Mouse (Mus musculus): ENCODE data around the gene Glo1. TPM values are rescaled to one million over a fixed set of nuclear protein-coding genes. Genes with fewer than 3 reads are reported as not detected.
"Not testable (repeated sequence)": the region's sequence is repeated elsewhere in the genome, so short reads cannot be mapped to it uniquely, and the experiment has no call there.

Glo1 gene
- polyA plus RNA-seq, 1 experiment: 124 TPM

- no peaks in the 10 kb centered on the region for H3K4me1 ChIP-seq (ENCODE audit: control insufficient read depth, insufficient read depth, low read length)
- TF ChIP-seq POLR2A (IDR thresholded peaks at IDR 0.05; ENCODE audit: low read depth, low read length) (no peak), CTCF (IDR thresholded peaks at IDR 0.05; ENCODE audit: borderline replicate concordance, insufficient read depth, low read length) (no peak)
- H3K4me3 ChIP-seq (ENCODE audit: insufficient read depth, low read length): no peak overlapping the region
- H3K27ac ChIP-seq (ENCODE audit: insufficient read depth, low read length): no peak overlapping the region
These were observed 22.1 kb upstream of the Glo1 start for GRCm38 (mm10) chr17:30648770-30649169.

GRCm38 (mm10) chr17:30640896-30641295 is 14.2 kb upstream of the Glo1 start:
- no peak overlapping the region for H3K4me3 ChIP-seq (ENCODE audit: insufficient read depth, low read length)
- TF ChIP-seq POLR2A (IDR thresholded peaks at IDR 0.05; ENCODE audit: low read depth, low read length): no peak
- no peak for TF ChIP-seq CTCF (IDR thresholded peaks at IDR 0.05; ENCODE audit: borderline replicate concordance, insufficient read depth, low read length)
- no peaks in the 10 kb centered on the region for H3K4me1 ChIP-seq (ENCODE audit: control insufficient read depth, insufficient read depth, low read length)
- no peak overlapping the region for H3K27ac ChIP-seq (ENCODE audit: insufficient read depth, low read length)

- Histone ChIP-seq H3K4me3 (ENCODE audit: insufficient read depth, low read length) (no peak overlapping the region), H3K4me1 (ENCODE audit: control insufficient read depth, insufficient read depth, low read length) (no peaks in the 10 kb centered on the region), H3K27ac (ENCODE audit: insufficient read depth, low read length) (no peak overlapping the region)
- no peak for TF ChIP-seq POLR2A (IDR thresholded peaks at IDR 0.05; ENCODE audit: low read depth, low read length)
- TF ChIP-seq CTCF (IDR thresholded peaks at IDR 0.05; ENCODE audit: borderline replicate concordance, insufficient read depth, low read length): no peak
These were observed 12.3 kb upstream of the Glo1 start for GRCm38 (mm10) chr17:30638996-30639395.

GRCm38 (mm10) chr17:30637714-30638113 is 11.0 kb upstream of the Glo1 start:
- H3K4me1 ChIP-seq (ENCODE audit: control insufficient read depth, insufficient read depth, low read length): no peaks in the 10 kb centered on the region
- no peak overlapping the region for H3K27ac ChIP-seq (ENCODE audit: insufficient read depth, low read length)
- TF ChIP-seq CTCF (IDR thresholded peaks at IDR 0.05; ENCODE audit: borderline replicate concordance, insufficient read depth, low read length): no peak
- no peak for TF ChIP-seq POLR2A (IDR thresholded peaks at IDR 0.05; ENCODE audit: low read depth, low read length)
- H3K4me3 ChIP-seq (ENCODE audit: insufficient read depth, low read length): no peak overlapping the region

- Histone ChIP-seq H3K4me1 (ENCODE audit: control insufficient read depth, insufficient read depth, low read length) (no peaks in the 10 kb centered on the region), H3K4me3 (ENCODE audit: insufficient read depth, low read length) (no peak overlapping the region), H3K27ac (ENCODE audit: insufficient read depth, low read length) (no peak overlapping the region)
- TF ChIP-seq POLR2A (IDR thresholded peaks at IDR 0.05; ENCODE audit: low read depth, low read length) (no peak), CTCF (IDR thresholded peaks at IDR 0.05; ENCODE audit: borderline replicate concordance, insufficient read depth, low read length) (no peak)
These were observed 8.7 kb upstream of the Glo1 start for GRCm38 (mm10) chr17:30635367-30635766.

- H3K4me1 ChIP-seq (ENCODE audit: control insufficient read depth, insufficient read depth, low read length); H3K27ac ChIP-seq (ENCODE audit: insufficient read depth, low read length); H3K4me3 ChIP-seq (ENCODE audit: insufficient read depth, low read length): not testable (repeated sequence)
These were observed 2.5 kb downstream of the Glo1 start, which contains the start of gene Dnah8 for GRCm38 (mm10) chr17:30624132-30624531. TSS of gene Dnah8 (plus strand) at chr17:30624354.

- no peak overlapping the region for H3K27ac ChIP-seq (ENCODE audit: insufficient read depth, low read length)
- TF ChIP-seq POLR2A (IDR thresholded peaks at IDR 0.05; ENCODE audit: low read depth, low read length) (no peak), CTCF (IDR thresholded peaks at IDR 0.05; ENCODE audit: borderline replicate concordance, insufficient read depth, low read length) (no peak)
- no peaks in the 10 kb centered on the region for H3K4me1 ChIP-seq (ENCODE audit: control insufficient read depth, insufficient read depth, low read length)
- H3K4me3 ChIP-seq (ENCODE audit: insufficient read depth, low read length): no peak overlapping the region
These were observed 3.5 kb downstream of the Glo1 start for GRCm38 (mm10) chr17:30623200-30623599.

- H3K4me3 ChIP-seq (ENCODE audit: insufficient read depth, low read length): no peak overlapping the region
- TF ChIP-seq CTCF (IDR thresholded peaks at IDR 0.05; ENCODE audit: borderline replicate concordance, insufficient read depth, low read length) (no peak), POLR2A (IDR thresholded peaks at IDR 0.05; ENCODE audit: low read depth, low read length) (no peak)
- H3K27ac ChIP-seq (ENCODE audit: insufficient read depth, low read length): no peak overlapping the region
- no peaks in the 10 kb centered on the region for H3K4me1 ChIP-seq (ENCODE audit: control insufficient read depth, insufficient read depth, low read length)
These were observed 5.2 kb downstream of the Glo1 start for GRCm38 (mm10) chr17:30621450-30621849.

GRCm38 (mm10) chr17:30620548-30620947 is 6.1 kb downstream of the Glo1 start:
- Histone ChIP-seq H3K4me1 (ENCODE audit: control insufficient read depth, insufficient read depth, low read length) (no peaks in the 10 kb centered on the region), H3K4me3 (ENCODE audit: insufficient read depth, low read length) (no peak overlapping the region)
- TF ChIP-seq CTCF (IDR thresholded peaks at IDR 0.05; ENCODE audit: borderline replicate concordance, insufficient read depth, low read length): no peak
- no peak for TF ChIP-seq POLR2A (IDR thresholded peaks at IDR 0.05; ENCODE audit: low read depth, low read length)

GRCm38 (mm10) chr17:30619153-30619552 is 7.5 kb downstream of the Glo1 start:
- H3K4me3 ChIP-seq (ENCODE audit: insufficient read depth, low read length): no peak overlapping the region
- H3K27ac ChIP-seq (ENCODE audit: insufficient read depth, low read length): no peak overlapping the region
- no peaks in the 10 kb centered on the region for H3K4me1 ChIP-seq (ENCODE audit: control insufficient read depth, insufficient read depth, low read length)
- TF ChIP-seq CTCF (IDR thresholded peaks at IDR 0.05; ENCODE audit: borderline replicate concordance, insufficient read depth, low read length) (no peak), POLR2A (IDR thresholded peaks at IDR 0.05; ENCODE audit: low read depth, low read length) (no peak)

More at GRCm38 (mm10) chr17:30620548-30620947, 6.1 kb downstream of the Glo1 start:
- H3K27ac ChIP-seq (ENCODE audit: insufficient read depth, low read length): no peak overlapping the region

Data from embryonic fibroblast, embryonic 13.5 days (primary cell).